Mouse (Mus musculus) gastrocnemius, adult 8-10 months (tissue): ENCODE results near the gene Atf6b. TPM values are rescaled to one million over a fixed set of nuclear protein-coding genes. Genes with fewer than 3 reads are reported as not detected.

Experiments used
- DNase-seq, 2 experiments: peaks; one replicate each; pipeline ENCODE4 v3.0.0; 2022; ENCODE audit warnings: low spot score in 2 of 2
- total RNA-seq, 4 experiments: library from RNA; stranded (reverse); gene quantifications; 2 replicates each; pipeline ENCODE4 v1.2.4; 2022

The Atf6b gene
- total RNA-seq, 4 experiments from 2014 or later: 5.4 to 7.6 (median 6.3) TPM

DNA sequence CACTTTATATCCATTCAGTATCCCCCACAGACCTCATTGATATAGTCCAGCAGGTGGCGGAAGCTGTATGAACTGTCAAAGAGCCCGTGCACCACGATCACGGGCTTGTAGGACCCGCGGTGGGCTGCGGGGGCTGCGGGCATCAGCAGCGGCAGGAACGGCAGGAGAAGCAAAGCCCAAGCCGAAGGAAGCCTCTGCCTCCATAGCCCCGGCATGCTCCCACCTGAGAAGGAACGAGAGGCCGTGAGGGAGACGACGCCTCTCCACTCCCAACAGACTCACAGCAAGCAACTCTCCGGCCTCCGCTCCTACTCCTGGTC, 20.2 kb upstream of the Atf6b start:
- no peak for DNase-seq

DNA sequence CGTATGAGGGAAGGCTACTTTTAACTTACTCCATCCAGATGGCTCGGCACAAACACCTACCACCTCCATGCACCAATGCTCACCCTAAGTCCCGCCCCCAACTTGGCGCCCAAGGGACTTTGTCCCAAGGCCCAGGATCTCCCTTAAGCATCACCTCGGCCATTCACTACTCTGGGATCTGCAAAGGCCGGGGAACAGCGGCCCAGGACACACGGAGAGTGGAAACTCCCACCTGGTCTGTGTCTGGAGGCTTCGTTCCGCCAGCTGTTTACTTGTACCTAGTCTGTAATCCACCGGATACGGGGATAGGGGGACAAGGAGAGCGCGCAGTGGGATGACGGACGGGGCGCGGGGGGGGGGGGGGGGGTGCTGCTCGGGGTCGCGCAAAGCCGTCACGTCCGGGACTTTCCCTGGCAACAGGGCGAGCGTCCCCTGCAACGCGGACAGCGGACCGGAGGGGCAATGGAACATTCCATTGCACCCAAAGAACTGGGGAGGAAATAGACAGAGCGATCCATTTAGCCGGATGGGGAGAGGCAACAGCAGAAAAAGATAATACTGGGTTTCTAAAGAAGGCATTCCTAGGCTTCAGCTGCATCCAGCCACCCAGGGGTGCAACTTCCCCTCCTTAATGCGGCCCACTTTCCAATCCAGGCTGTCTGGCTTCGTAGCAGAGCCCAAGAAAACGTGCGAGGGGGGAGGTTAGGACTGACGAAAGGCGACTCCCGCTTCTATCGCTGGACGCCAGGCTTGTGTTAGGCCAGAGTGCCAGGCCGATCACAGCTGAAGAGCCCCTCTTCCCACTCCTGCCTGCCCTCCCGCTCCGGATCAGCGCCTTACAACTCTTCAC, 19.6 kb upstream of the Atf6b start:
- peak; percentile 61 to 72 for DNase-seq

DNA sequence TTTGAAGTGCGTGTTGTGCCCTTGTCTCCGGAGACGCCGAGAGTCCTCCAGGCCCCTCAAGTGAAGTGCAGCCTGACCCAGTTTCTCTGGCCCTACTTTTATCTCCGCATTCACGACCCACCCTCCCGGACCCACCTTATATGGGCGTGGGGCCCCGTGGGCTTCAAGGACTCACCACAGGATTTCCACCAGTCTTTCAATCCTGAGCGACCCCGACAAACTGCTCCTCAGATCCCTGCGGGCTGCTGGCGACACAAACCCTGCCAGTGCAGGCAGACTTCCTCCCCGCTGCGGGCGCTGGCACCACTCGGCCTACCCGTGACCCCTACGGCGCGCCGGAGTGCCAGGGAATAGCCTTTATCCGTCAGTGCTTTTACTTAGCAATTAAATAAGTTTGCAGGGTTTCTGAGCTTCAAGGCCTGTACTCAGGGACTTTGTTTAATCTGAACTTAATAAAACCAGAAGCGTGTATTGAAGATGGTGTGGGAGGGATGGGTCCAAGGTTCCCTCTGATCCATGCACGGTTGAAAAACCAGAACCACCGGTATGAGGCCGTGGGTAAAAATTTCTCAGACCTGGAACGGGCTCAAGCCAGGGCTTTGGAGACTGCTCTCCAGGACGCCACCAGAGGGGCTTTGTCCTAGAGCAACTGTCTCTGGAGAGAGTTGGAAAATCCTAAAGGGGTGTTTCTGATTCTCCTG, 18.9 kb upstream of the Atf6b start, which contains the start of gene Ppt2:
TSS of gene Ppt2 (minus strand) at position 568 of the 701 bp plus-strand sequence.
- DNase-seq: peak in 1 of 2 experiments; percentile 50

DNA sequence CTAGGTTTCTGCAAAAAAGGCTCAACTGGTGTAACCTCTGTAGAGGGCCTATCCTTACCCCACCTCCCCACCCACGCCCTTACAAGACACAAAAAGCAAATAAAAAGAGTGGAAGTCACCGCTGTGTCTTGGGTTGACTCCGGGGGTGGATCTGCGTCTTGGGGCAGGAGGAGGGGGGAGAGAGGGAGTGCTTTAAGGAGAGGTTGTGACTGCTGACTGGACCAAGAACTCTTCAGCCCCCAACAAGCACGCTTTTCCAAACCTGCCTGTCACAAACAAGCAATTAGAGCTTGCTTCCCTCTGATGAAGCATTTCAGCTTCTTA, 18.3 kb upstream of the Atf6b start:
- no peak for DNase-seq

DNA sequence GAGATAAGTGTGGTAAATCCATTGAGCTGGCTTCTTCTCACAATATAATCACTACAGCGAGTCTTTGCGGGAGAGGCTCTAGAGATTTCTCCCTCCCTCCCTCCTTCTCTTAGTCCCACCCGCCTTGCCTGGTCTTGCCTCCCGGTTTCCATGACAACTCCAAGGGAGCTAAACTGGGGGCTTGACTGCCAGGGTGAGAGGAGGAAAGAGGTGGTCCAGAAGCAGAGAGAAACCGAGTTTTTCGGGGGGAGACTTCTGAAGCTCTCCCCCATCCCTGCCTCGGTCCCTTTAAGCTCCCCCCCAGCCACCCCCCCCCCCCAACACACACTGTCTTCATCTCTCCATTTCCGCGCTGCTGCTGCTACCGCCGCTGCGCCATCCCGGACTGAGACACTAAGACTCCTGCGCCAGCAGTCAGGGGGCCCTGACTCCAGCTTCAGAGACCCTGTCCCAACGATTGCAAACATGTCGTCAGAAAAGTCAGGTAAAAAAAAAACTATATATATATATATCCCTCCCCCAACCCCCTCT, 17.7 kb upstream of the Atf6b start, which contains the start of gene Prrt1:
TSS of gene Prrt1 (plus strand) at position 313 of the 531 bp plus-strand sequence.
- no peak for DNase-seq

DNA sequence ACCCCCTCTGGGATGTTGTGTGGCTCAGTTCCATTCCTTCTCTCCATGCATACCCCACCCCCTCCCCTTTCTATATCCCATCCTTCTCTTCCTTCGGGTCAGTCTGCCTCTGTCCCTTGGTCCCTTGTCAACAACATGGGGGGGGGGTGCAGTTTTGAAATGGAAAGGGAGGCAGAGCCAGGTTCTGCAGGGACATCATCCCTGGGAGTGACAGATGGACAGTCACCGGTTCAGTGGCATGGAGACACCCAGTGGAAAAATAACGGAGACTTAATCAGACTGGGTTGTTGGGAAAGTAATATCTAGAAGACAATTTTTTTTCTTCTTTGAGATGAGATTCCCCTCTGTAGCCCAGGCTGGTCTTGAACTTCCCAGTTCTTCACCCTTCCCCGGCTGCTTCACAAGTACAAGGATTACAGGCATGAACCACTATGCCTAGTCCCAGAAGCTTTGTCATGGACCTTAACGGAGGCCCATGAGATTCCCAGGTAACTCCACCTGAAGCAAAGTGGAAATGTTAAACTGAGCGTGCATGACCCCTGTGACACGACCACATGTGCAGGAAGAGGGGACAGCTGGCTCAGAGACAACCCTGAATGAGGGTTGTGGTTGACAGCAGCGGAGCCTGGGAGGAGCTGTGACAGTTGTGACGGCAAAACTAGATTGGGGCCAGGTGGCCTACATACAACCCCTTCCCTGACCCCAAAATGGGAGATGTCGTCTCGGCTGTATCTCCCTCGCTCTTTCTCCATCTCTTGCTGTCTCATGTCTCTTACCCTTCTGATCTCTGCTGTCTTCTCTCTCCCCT, 16.9 kb upstream of the Atf6b start:
- DNase-seq: no peak

DNA sequence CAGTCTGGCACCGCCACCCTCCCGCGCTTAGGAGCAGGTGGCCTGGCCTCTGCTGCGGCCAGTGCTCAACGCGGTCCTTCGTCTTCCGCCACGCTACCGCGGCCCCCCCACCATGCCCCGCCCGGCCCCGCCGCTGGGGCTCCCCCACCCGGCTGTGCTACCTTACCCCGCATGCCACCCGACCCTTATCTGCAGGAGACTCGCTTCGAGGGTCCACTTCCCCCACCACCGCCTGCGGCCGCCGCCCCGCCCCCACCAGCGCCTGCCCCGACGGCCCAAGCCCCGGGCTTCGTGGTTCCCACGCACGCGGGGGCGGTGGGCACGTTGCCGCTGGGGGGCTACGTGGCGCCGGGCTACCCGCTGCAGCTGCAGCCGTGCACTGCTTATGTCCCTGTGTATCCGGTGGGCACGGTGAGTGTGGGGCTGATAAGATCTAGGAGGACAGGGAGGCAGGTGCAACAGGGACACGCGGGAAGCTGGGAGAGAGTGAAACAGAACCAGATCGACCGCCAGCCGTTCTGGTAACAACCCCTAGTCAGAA, 16.1 kb upstream of the Atf6b start:
- DNase-seq: no peak

DNA sequence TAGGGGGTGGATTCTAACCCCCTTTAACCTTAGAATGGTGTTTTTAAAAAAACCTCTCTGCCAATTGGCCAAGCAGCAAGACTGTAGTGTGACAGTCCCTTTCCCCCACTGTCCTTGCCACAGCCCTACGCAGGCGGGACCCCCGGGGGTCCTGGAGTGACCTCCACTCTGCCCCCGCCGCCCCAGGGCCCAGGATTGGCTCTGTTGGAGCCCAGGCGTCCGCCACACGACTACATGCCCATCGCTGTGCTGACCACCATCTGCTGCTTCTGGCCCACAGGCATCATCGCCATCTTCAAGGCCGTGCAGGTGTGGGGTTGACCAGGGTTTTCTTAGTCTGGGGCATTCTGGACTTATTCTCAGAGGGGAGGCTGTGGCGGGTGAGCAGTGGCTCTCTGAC, 15.3 kb upstream of the Atf6b start:
- DNase-seq: no peak

DNA sequence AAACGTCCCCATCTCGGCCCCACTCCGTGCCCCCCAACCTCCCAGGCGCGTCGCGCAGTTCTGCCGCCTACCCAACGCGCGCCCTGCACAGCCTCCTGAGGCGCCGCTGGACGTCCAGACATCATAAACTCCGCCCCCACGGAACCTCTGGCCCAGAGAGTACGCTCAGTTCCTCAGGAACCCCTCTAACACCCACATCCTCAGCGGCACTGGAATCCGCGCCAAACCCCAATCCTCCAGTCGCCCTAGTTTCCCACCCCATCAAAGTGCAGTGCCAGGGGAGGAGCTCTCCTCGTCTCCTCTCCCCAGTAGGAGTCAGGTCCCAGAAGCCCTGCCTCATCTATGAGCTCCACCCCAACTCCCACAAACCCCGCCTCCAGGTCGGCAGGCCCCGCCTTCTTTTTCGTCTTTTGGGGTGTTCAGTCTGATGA, 14.7 kb upstream of the Atf6b start:
- DNase-seq: peak; percentile 68 to 76

DNA sequence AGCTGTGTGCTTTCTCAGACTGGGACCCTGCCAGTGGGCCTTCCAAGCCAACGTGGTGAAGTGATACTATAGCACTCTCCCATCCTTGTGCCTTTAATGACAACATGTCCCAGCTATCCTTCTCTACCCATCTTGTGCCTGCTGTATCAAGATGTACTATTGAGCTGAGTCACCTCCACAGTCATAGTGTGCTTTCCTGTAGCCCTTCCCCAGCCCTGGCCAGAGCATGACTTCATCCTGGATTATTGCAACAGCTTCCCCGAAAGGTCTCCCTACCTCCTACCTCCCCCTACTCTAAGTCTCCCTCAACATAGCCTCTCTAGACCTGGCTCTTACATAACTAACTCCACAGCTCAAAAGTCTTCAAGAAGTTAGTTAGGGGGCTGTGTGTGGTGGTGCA, 11.3 kb upstream of the Atf6b start:
- no peak for DNase-seq

DNA sequence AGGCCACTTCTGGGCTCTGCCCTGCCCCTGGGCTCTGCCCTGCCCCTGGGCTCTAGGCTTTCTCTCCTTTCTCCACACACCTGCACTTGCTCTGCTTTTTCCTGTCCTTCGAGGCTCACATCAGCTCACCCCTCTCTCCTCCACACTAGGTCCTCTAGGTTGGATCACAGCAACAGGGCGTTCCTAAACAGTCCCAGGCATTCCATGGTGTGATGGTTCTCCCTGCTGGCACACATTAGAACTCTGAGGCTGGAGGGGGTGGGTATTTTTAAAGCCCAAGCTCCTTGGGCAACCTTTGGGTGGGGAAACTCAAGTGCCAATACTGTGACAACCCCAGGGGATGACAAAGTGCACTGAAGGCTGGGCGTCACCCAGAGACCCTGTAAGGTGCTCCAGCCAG, 9.5 kb upstream of the Atf6b start:
- DNase-seq: no peak

DNA sequence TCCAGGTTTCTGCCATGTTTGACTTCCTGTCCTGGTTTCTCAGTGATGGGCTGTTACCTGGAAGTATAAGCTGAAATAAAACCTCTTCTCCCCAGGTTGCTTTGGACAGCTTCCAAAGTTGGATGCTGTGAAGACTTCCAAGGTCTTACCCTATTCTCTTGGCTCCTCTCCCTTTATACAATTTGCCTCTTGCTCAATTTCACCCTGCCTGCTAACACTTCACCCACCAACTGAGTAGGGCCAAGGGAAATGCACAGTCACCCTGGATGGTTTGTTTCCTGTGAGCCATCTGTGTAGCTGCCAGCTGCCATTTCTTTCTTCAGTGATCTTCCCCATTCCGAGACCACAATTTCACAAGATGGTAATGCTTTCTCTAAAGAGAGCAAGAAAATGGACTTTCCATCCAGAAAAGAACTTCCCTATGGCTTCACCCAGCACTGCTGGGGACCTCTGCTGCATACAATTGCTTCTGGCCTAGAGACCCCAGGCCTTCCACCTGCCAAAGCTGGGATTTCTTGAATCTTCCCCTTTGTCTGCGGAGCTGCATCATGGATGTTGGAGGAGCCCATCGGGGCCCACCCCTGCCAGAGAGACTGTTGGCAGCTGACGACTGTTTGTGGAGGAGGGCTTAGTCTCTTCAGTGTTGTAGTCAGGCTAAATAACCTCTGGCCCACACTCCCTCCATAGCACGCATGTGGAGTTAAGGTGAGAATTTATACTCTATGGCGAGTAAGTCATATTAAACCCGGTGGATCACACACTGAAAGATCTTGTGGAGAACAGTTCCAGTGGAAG, 7.3 kb upstream of the Atf6b start:
- DNase-seq: no peak

DNA sequence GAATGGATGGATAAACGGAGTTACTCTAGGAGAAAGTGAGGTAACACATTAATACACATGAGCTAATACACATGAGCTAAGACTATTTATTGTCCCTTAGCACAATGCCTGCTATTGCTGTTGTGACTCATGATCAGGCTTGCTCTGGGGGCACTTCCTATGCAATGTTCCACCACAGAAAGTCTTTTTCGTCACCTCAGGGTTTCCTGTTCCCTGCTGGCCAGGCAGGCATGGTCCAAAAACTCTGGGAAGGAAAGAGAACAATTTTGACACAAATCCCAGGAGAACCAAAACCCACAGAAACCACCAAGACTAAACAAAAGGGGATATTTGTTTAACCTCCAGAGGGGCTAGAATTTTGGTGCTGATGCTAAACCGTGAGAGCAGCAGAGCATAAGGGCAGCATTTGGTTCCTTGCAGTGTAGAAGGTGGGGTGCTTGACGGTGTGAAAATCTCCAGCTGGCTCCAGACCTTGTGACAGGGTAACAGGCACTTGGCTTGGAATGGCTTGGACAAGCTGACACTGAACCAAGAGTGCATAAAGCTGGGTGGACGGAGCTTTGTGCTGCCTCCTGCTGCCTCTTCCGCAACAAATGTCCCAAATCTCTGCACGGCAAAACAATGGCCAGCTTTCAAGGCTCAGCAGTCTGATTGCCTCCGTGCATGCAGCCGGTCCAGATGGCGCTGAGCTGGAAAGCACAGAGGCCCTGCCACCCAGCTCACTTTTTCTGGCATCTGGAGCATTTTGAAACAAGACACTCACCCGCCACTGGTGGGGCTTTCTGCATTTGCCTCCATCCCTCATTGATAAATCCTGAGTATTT, 6.0 kb upstream of the Atf6b start:
- no peak for DNase-seq

DNA sequence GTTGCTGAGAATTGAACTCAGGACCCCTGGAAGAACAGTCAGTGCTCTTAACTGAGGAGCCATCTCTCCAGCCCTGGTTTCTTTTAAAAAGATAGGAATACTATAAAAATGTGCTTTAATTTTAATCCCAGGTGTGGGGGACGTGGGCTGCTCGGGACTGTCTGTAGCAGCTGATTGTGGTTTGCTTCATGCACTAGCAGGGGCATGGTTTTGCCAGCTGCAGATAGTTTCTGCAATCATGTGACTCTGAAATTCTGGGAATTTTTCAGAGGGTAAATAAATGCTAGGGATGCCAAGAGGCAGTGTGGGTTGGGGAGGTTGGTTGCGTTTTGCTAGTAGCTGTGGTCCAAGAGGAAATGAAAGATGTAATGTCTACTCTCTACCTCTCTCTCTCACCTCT, 5.0 kb upstream of the Atf6b start:
- no peak for DNase-seq

DNA sequence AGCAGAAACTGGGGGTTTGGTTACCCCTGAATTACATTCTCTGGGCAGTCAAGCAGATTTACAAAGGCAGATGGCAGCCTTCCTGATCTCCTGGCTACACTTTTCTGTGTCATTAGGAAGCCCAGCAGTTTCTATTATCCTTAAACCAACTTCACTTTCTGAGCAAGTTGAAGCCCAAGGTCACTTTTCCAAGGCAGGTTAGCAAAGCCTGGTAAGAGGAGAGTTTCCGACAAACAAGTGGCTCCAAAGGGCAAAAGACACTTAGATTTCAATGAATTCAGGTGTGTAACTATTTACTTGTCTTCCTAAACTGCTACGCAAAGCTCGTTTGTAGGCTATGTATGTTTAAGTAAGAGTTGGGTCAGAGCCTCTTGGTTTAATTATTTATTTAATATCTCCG, 3.6 kb upstream of the Atf6b start:
- DNase-seq: no peak

DNA sequence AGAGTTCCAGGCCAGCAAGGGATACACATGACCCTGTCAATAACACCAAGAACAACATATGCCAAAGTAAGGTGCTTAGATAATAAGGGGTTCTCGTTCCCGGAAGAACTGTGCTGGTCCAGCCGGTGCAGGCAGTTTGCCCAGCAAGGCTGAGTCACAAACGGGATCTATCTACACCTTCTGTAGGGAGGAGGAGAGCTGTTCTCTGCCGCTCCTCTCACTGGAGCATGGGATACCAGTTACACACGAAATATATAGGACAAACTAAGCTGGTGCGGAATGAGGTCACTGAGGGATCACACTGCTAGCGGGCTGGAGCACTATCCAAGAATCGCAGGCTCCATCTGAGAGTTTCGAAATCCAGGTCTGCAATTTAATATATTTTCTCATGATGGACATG, 3.0 kb upstream of the Atf6b start:
- no peak for DNase-seq

DNA sequence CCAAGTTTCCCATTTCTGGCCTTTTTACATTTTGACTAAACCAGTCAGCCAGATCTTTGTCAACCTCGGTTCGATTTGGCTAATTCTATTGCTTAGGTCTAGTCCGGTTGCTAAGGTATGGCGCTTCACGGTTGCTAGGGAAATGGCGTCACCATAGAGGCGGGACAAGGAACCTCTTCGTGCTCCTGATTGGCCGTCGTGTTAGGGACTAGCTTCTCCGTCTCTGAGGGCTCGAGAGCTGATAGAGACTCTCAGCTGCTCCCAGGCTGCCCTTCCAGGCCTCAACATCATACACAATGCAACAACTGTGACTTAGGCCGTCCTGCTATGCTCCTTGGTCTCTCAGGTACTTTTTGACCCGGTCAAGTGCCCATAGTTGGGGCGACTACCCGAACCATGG, 2.3 kb upstream of the Atf6b start, which contains the start of gene Fkbpl:
TSS of gene Fkbpl (plus strand) at position 157 of the 400 bp plus-strand sequence.
- DNase-seq: peak; percentile 92 to 94

DNA sequence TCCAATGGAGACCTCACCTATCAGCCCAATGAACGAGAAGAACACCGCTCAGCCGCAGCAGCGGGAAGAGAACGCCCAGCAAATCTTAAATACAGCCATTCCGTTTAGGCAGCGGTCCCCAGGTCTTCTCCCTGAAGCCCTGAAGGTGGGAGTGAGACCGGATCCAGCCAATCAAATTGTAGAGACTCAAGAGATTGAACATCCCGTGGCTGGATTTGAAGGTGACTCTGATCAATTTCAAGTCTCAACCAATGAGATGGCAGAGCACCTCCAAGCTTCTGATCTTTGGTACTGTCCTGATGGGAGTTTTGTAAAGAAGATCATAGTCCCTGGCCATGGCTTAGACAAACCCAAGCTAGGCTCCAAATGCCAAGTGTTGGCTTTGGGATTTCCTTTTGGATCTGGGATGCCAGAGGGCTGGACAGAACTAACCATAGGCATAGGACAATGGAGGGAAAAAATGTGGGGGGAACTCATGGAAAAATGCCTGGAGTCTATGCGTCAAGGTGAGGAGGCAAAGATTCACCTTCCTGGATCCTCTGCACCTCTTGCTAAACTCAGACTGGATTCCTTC, 1.6 kb upstream of the Atf6b start:
- no peak for DNase-seq

DNA sequence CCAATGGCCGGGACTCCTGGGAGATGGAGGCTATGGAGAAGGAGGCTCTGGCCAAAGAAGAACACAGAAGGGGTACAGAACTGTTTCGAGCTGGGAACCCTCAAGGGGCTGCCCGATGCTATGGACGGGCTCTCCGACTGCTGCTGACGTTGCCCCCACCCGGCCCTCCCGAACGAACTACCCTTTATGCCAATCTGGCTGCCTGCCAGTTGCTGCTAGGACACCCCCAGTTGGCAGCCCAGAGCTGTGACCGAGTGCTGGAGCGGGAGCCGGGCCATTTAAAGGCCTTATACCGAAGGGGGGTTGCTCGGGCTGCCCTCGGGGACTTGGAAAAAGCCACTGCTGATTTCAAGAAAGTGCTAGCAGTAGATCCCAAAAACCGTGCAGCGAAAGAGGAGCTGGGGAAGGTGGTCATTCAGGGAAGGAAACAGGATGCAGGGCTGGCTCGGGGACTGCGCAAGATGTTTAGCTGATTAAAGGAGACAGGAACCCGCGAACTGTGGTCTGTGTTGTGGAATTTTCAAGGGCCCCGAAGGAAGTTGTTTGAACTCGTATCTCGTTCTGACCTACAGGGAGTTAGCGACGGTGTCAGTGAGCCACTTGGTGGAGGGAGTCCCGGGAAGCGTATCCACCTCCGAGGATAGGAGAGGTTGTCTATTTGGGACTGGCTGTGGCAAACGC, 975 bp upstream of the Atf6b start:
- DNase-seq: no peak
